Mouse (Mus musculus) CD4-positive, CD25-positive, alpha-beta regulatory T cell, adult 9 weeks (primary cell): ENCODE measurements around the gene Gm7849. TPM values are rescaled to one million over a fixed set of nuclear protein-coding genes. Genes with fewer than 3 reads are reported as not detected.

ENCODE experiments used
- polyA plus RNA-seq: library from polyadenylated mRNA; unstranded; fragments of 100-300 nt; shearing (Covaris generic); gene quantifications from one replicate; pipeline ENCODE4 v1.2.1, GENCODE M21; 2017

Gm7849 gene
- not detected for polyA plus RNA-seq

GRCm38 (mm10) chr8:21456460-21456859, at the start of gene Gm7849:
Gm7849 (minus strand) TSS chr8:21456560.

GRCm38 (mm10) chr8:21427111-21427510, 29.2 kb downstream of the Gm7849 start, which contains the start of gene Defa36:
Defa36 (plus strand) TSS chr8:21427411.

Other genes with a start within 250 kb of the Gm7849 start
- gene Gm15292, start 206.8 kb downstream of the Gm7849 start, polyA plus RNA-seq = not detected
- gene Defa27, start 141.0 kb downstream of the Gm7849 start, polyA plus RNA-seq = not detected
- gene Defa29, start 129.5 kb downstream of the Gm7849 start, polyA plus RNA-seq = not detected
- not detected for gene Defa2, start 78.0 kb downstream of the Gm7849 start, polyA plus RNA-seq
- not detected for gene Defa33, start 64.7 kb downstream of the Gm7849 start, polyA plus RNA-seq
- gene Defa36, start 29.1 kb downstream of the Gm7849 start, polyA plus RNA-seq = not detected
- gene Defa20, start 52.7 kb upstream of the Gm7849 start, polyA plus RNA-seq = not detected
- not detected for gene Defa32, start 72.5 kb upstream of the Gm7849 start, polyA plus RNA-seq
- not detected for gene Defa37, start 108.8 kb upstream of the Gm7849 start, polyA plus RNA-seq
- gene Defa28, start 126.4 kb upstream of the Gm7849 start, polyA plus RNA-seq = not detected
- not detected for gene Gm7861, start 137.9 kb upstream of the Gm7849 start, polyA plus RNA-seq
- not detected for gene Defa26, start 161.6 kb upstream of the Gm7849 start, polyA plus RNA-seq
- gene Defa17, start 199.2 kb upstream of the Gm7849 start, polyA plus RNA-seq = not detected
- not detected for gene Defa34, start 209.2 kb upstream of the Gm7849 start, polyA plus RNA-seq
- not detected for gene AY761184, start 247.1 kb upstream of the Gm7849 start, polyA plus RNA-seq